Mouse (Mus musculus): ENCODE measurements around the gene Opn3. TPM values are rescaled to one million over a fixed set of nuclear protein-coding genes. Genes with fewer than 3 reads are reported as not detected.

Opn3 gene
- total RNA-seq (2023) = 1 to 10 TPM; 2.4 to 3.2 TPM

GRCm38 (mm10) chr1:175692246-175692996, at the start of gene Opn3, which contains the start of gene Chml:
Gene Opn3 (minus strand): TSS chr1:175692776.
Gene Chml (minus strand): TSS chr1:175692901.

GRCm38 (mm10) chr1:175698293-175698692, 5.7 kb upstream of the Opn3 start, which contains the start of gene Wdr64:
Gene Wdr64 (plus strand): TSS chr1:175698593.

DNA sequence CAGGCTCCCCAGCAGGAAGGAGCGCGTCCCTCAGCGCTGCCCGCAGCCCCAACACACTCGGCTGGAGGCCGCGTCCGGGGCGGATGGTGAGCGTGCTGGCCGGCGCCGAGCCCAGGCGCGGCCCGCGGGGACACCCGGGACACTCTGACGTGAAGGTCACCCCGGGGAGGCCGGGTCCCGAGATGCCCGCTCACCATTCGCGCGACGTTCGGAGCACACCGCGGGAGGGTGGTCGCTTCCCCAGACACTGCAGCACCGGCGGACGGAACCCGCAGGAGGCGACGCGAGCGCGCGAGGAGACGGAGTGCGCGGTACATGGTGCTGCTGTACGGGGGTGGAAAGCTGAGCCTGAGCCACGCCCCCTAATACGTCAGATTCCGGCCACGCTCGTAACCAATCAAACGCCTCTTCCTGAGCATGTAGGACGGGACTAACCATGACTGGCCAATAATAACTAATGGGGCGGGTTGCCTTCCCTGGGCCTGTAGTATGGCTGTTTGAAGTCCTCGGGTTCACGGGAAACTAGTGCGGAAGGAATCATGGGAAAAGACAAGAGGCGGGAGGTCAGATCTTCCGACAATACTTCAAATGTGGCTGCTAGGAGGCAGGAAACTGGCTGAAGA, 67.2 kb downstream of the Opn3 start, which contains the start of gene Fh1:
Gene Fh1, minus strand, starts transcription at position 379 of the 623 bp plus-strand sequence.

GRCm38 (mm10) chr1:175619814-175620431, 72.7 kb downstream of the Opn3 start, which contains the start of gene Kmo:
Gene Kmo (plus strand): TSS chr1:175620381.

Other genes starting within 250 kb of the Opn3 start
- gene Rgs7, start 200.3 kb downstream of the Opn3 start, total RNA-seq (2023) = under 1 TPM in 1 of 2 experiments, not detected in 1; 0.42 TPM
- 100 to 1,000 TPM; 116 to 135 TPM for gene Kmo, start 72.4 kb downstream of the Opn3 start, total RNA-seq (2023)
- gene Fh1, start 67.1 kb downstream of the Opn3 start, total RNA-seq (2023) = 10 to 100 TPM; 60.1 to 72.4 TPM
- gene Chml, start 125 bp upstream of the Opn3 start, total RNA-seq (2023) = 1 to 10 TPM; 9.3 to 9.8 TPM
- not detected for gene Wdr64, start 5.8 kb upstream of the Opn3 start, total RNA-seq (2023)
- 1 to 10 TPM; 5.0 TPM for gene Exo1, start 187.8 kb upstream of the Opn3 start, total RNA-seq (2023)
- gene Gm38100, start 227.6 kb upstream of the Opn3 start, total RNA-seq (2023) = not detected

All from B cell, adult 67 days (primary cell).